Mouse (Mus musculus): ENCODE measurements around the gene Rgs9. TPM values are rescaled to one million over a fixed set of nuclear protein-coding genes. Genes with fewer than 3 reads are reported as not detected.
"Not testable (repeated sequence)": the region's sequence is repeated elsewhere in the genome, so short reads cannot be mapped to it uniquely, and the experiment has no call there.

Rgs9 gene
- 10 to 100 TPM; 30.8 to 65.3 TPM for total RNA-seq (2021)

DNA sequence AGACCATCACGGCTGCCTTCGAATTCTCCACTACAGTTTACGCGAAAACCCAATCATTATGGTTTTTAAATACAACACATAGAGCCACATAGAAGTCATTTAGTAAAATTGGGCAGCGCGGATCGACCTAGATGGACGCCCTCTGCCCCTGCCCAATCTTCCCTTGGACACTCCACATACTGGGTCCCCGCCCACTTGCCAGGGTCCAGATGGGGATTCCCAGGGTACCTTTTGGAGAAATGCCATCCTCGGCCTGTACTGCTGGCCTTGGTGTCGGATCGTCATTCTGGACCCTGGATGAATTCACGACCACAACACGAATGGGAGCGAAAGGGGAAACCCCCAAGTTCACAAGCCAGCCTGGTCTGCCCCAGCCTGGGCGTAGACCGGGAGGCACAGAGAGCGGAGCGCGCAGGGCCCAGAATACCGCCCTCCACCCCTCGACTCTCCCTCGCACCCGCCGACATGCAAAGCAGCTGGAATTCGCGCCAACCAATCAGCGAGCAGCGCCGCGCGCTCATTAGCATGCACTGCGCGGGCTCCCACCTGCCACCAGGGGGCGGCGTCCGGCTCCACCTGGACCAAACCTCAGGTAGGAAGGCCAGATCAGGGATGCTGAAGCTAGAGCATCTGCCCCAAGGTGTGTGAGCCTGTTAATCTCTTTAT is at the start of gene Rgs9:
Rgs9 (minus strand) TSS at position 420 of the 666 bp plus-strand sequence.
- intact Hi-C loops (cut with DNase I) = loop anchor here (5.0 kb wide), 1 partner anchor 36 kb away; no protein-coding TSS in a partner anchor
- DNase-seq (ENCODE audit: low spot score in 2 of 2) = peak; percentile 89 to 90

DNA sequence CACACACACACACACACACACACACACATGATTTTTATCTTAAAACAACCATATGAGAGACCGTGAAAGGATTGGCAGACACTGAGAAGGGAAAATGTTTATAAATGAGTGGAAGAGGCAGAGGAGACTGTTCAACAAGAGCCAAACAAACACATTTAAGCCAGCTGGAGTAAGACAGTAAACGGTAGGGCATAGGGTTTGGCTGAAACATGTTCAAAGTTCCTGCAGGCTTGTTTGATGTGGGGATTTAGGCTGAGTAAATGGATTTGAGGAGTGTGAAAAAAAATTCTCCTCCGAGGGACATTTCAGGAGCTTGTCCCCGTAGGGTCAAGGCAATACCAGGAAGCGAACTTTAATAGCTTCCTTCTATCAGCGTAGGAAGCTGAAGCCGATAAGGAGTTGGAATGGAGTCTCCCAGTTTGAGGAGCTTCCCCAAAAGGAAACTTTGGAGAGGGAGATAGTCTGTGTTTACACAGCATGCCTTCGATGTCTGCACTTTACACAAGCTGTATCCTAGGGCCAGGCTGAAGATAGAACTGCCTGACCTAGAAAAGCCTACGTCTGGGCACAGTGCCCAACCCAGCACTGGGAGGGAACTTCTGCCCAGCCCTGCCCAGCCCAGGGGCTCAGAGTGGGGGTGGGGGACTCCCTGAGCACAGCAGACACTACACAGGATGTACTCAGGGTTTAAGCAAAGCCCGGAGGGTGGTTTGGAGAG is 49.5 kb upstream of the Rgs9 start:
- peak; percentile 60 to 75 for DNase-seq (ENCODE audit: low spot score in 2 of 2)
- intact Hi-C loops (cut with DNase I) = no loop called here

DNA sequence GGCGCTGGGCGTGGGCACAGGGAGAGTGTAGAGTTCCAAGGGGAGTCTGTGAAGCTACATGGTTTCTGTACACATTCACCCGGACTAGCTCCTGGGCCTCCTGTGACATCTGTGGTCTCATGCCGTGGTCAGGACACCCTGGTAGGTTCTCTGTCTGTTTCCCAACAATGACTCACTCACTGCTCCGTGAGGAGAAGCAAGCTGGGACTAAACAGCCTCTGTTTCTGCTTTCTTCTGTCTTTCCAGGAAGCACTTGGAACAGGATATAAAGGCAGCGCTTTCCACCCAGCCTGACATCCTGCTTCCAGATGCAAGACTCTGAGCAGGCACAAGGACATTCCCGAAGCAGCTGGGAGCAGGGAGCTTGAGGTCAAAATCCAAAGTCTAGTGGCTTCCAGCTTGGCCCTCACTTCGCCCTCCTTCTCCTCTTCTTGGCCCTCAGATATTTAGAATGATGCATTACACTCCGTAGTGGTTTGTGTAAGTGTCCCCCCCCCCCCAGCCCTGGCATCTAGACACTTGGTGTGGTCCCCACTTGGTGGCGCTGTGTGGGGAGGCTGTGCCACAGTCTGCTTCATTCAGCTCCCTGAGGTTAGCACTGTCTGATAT is 46.2 kb upstream of the Rgs9 start:
- no peak for DNase-seq (ENCODE audit: low spot score in 2 of 2)

DNA sequence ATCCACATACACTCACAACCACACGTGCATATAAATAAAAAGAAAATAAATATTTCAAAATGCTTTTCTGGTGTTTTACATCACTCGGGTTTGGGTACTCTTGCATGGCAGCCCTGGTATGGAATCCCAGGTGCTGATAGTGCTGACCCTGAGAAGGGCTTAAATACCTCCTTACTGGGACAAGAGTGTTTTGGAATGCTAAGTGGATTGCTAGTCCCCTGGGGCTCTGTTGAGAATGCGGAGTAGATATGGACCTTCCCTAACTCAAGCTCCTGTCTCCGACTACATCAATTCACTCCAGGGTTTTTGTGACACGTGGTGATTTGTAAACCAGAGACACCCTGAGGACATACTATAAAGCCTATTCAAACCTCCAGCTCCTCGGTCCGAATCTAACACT is 45.6 kb upstream of the Rgs9 start:
- DNase-seq (ENCODE audit: low spot score in 2 of 2) = no peak
- intact Hi-C loops (cut with DNase I) = no loop called here

More for the DNA sequence above, 46.2 kb upstream of the Rgs9 start:
- intact Hi-C loops (cut with DNase I) = no loop called here

DNA sequence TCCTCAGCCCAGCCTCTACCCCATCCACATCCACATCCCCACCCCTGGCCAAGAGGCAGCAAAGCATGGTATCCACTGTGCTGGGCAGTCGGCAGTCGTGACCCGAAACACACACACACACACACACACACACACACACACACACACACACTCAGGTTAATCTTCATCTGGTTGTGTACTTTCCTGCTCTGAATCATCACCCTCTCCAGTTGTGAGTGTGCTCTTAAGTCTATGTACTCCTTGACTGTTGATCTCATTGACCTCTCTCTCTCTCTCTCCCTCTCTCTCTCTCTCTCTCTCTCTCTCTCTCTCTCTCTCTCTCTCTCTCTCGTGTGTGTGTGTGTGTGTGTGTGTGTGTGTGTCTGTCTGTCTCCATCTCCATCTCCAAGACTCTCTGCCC is 44.7 kb upstream of the Rgs9 start:
- intact Hi-C loops (cut with DNase I); DNase-seq (ENCODE audit: low spot score in 2 of 2): not testable (repeated sequence)

DNA sequence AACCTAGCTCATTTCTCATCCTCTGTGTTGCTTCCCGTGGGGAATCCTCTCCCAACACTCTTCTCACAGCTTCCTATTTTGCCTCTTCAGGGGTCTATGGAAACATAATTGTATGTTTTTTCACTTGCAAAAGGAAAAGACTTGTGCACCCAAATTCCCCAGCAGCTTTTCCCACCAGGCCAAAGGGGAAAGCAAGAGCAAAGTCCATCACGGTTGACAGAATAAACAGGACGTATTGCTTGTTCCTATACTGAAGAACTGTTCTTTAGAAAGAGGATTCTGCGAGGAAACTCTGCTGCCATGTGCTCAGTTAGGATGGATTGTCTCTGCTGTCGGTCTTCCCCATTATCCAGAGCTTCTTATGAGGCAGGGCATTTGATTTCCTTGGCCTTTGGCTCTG is 42.6 kb upstream of the Rgs9 start:
- DNase-seq (ENCODE audit: low spot score in 2 of 2) = no peak
- intact Hi-C loops (cut with DNase I) = no loop called here

DNA sequence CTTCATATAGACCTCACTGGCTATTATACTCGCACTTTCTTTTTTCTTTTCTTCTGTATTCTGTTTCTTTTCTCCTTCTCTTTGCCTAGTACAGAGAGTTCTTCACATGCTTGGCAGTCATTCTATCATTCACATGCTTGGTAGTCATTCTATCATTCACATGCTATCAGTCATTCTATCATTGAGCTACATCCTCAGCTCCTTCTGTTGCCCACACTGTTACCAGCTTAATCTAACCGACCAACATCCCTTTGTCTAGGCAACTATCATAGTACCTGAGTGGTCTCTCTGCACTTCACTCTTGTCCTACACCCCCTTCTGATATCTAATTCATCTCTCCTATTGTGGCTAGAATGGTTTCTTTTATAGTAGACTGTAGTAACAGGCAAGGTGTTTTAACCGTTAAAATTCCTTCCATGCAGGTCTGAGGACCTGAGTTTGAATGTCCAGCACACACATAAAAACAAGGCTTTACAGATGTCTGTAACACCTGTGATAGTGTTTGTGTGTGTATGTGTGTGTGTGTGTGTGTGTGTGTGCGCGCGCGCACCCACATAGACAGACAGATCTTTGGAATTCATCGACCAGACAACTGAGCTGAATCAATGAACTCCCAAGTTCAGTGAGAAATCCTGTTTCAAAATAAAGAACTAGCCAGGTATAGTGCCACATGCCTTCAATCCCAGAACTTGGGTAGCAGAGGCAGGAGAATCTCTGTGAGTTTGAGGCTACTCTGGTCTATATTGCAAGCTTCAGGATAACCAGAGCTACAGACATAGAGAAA is 41.4 kb upstream of the Rgs9 start:
- intact Hi-C loops (cut with DNase I) = no loop called here
- no peak for DNase-seq (ENCODE audit: low spot score in 2 of 2)

DNA sequence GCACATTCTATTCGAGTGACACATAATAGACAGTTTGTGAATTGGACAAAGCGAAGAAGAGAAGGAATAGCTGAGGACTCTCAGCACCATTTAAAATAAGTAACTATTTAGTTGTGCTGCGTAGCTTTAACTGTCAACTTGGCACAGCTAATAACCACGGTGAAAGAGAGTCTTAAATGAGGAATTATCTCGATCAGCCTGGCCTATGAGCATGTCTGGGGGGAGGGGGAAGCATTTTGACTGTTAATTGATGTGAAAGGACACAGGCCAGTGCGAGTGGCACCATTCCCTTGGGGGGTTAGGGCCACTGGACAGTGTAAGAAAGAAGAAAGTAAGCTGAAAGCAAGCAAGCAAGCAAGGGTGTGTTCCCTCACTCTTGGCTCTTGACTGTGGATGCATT is 38.0 kb upstream of the Rgs9 start:
- intact Hi-C loops (cut with DNase I) = no loop called here
- DNase-seq (ENCODE audit: low spot score in 2 of 2) = no peak

DNA sequence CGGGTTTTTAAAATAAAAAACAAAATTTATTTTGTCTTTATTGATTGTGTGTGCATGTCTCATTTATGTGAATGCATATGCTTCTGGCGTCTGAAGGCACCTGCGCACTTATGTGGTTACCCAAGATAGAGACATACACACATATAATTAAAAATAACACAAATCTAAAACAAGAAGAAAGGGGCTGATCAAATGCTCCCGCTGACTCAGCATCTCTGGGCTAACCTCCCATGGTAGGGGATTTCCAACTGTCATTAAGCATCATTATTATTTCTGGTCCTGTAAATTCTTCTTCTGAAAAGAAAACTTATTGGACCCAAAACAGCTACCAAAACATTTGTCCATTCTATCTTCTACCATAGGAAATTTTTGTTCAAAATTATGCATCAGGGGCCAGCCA is 36.8 kb upstream of the Rgs9 start:
- DNase-seq (ENCODE audit: low spot score in 2 of 2) = no peak
- intact Hi-C loops (cut with DNase I) = loop anchor here (5.0 kb wide), 2 partner anchors 108 to 253 kb away; no protein-coding TSS in a partner anchor

DNA sequence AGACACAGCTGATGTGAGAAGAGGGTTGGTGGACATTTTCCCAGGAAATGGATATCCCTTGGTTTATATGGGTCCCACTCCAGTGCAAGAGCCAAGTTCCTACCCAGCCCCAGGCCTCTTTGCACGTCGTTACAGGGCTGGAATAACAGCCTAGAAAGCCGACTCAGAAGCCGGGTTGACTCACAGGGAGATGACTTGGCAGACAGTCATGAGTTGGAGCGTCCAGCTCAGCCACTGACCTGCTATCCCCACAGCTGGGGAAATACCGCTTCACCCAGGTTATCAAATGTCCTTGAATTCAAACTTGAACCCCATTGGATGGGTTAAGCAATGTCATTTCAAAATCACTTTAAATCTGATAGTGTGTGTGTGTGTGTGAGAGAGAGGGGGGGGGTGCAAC is 34.8 kb upstream of the Rgs9 start:
- no peak for DNase-seq (ENCODE audit: low spot score in 2 of 2)
- intact Hi-C loops (cut with DNase I) = loop anchor here (5.0 kb wide), 2 partner anchors 110 to 255 kb away; no protein-coding TSS in a partner anchor

DNA sequence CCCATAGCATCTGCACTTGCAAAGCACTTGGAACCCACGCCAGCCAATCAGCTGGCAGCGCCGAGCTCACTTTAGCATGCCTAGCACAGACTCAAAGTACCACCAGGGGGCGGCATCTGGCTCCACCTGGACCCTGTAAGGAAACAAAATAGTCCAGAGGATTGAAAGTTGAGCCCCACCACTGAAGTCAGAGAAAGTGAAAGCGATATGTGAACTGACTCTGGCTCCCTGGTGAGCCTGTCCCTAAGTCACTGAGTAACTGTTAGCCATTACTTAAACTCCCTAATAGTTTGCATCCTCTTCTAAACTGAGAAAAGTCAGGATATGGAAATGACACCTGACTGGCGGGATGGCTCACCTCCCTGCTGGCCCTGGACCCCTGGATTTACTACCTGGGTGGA is 33.5 kb upstream of the Rgs9 start:
- intact Hi-C loops (cut with DNase I) = loop anchor here (1.0 to 5.0 kb wide), 3 partner anchors 94 to 256 kb away; partner anchors contain the start of gene Amz2
- DNase-seq (ENCODE audit: low spot score in 2 of 2) = peak; percentile 84 to 88

DNA sequence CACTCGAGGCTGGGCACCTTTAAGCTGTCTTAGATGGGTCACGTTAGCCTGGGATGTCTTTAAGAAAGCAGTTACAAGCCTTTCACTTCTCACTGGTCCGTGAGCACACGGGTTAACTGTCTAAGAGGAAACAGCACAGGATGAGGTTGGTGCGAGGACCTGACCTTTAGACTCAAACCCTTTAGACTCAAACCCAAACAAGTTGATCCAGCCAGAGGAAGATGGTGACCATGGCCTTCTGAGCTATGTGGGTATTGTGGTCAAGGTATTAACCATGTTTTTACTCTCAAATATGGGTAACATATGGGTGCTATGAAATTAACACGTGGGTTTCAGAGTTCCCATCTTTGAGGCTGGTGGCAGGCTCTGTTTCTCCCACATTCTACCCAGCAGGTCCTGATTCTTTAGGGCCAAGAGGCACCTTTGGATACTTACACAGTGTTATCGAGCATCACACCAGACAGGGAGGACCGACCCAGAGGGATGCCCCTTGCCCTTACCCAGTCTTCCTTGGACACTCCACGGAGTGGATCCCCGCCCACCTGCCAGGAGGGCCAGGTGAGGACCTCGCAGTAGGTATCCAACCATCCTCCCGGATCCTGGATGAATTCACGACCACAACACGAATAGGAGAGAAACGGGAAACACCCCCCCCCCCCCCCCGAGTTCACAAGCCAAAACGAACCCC is 32.9 kb upstream of the Rgs9 start:
- DNase-seq (ENCODE audit: low spot score in 2 of 2) = no peak
- intact Hi-C loops (cut with DNase I) = loop anchor here (1.0 to 5.0 kb wide), 3 partner anchors 94 to 256 kb away; partner anchors contain the start of gene Amz2

DNA sequence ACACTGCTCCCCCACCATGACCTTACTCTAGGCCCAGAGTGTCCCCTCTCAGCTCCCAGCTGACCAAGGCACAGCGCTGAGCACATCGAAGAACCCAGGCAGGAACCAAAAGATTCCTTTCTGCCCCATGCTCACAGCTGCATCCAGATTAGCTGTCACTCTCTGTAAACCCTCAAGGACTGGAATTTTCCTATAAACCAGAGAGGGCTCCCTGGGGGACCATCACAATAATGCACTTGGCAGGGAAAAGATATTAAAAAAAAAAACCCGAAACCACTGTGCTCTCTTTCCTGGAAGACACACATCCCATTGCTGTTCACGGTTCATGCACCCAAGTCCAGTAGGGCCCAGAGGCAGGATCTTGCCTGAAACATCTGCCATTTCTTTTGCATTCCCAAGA is 31.4 kb upstream of the Rgs9 start:
- intact Hi-C loops (cut with DNase I) = no loop called here
- DNase-seq (ENCODE audit: low spot score in 2 of 2) = no peak

DNA sequence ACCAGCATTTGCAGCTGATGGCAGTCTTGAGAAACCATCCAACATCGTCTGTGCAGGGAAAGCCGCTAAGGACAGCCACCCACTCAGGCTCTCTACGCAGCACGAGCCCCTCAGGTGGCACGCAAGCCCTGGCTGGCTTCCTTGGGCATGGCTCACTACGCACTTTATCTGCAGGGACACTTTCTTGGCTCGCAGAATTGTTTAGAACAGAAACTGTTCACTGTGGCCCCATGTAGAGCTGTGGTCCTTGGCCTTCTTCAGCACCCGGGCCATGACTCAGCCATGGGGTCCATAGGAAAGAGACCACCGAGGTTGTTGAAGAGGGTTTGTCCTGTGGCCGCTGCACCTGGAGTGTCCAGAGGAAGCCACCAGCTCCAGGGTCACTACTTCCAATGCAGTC is 30.0 kb upstream of the Rgs9 start:
- intact Hi-C loops (cut with DNase I) = no loop called here
- DNase-seq (ENCODE audit: low spot score in 2 of 2) = no peak

DNA sequence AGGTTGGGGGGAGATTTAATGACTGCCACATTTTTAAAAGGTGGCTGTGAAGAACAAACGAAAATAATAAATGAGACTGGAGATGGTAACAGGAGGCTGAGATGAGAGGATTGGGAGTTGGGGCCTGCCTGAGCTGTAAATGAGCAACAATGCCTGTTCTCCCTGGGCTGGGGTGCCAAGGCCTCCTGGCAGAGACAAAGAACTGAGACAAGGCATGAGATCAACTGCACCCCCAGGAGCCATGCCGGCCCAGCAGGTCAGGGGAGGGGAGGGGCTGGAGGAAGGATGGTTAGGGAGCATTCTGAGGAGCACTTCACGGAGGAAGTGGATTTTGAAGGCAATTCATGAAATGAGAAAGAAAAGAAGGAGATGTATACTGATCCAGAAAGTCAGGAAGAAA is 29.5 kb upstream of the Rgs9 start:
- no peak for DNase-seq (ENCODE audit: low spot score in 2 of 2)
- intact Hi-C loops (cut with DNase I) = no loop called here

DNA sequence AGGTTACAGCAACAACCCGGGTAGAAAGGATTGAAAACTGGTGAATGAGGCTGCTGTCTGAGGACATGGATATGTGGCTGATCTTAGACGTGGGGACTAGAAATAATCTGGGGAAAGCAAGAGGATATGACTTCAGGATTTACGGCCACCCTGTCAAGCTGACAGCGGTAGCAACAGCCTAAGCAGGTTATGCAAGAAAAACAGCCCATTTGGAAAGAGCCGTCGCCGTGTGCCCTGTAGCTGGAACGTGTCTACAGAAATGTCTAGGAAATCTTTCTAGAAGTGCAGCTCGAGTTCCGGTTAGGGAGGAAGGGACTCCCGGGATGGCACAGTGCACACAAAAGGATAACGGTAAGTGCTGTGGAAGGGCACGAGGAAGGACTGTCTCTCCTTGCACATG is 28.3 kb upstream of the Rgs9 start:
- intact Hi-C loops (cut with DNase I) = no loop called here
- DNase-seq (ENCODE audit: low spot score in 2 of 2) = no peak

DNA sequence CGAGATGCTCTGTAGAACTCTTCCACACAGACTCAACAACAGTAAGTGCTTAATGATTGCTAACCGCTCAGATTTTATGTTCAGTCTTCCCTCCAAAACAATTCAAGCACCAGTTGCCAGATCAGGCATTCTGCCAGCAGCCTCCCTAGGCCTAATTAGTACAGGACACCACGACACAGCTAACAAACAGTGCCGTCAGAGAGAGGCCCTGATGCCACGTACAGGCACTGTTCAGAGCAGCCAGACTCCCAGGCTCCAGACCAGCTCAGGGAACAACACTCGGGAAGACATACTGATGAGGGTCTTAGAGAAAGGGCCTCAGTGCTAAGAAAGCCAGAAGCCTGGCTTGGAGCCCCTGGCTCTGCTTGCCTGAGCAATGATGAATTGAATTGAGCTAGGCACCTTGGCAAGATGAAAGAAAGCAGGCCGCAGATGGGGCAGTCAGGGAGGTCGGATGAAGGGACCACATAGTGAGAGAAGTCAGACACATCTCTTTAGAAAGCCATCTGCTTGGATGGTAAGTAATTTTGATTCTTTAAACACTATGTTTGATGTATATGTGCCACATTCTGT is 22.5 kb upstream of the Rgs9 start:
- intact Hi-C loops (cut with DNase I) = no loop called here
- peak; percentile 40 to 54 for DNase-seq (ENCODE audit: low spot score in 2 of 2)

DNA sequence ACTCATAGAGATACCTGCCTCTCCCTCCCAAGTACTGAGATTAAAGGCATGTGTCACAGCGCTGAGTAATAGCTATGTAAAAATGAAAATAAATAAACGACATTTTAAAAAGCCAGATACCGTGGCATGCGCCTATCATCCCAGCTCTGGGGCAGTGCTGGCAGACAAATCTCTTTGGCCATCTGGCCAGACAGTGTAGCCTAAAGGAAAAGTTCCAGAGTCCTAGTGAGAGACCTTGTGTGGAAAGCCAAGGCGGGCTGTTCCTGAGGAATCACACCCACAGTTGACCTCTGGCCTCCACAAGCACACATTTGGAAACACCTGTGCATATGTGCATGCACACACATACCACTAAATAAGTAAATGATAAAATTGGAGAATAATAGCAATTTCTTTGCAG is 22.0 kb upstream of the Rgs9 start:
- intact Hi-C loops (cut with DNase I) = loop anchor here (5.0 to 10.0 kb wide), 3 partner anchors 102 to 545 kb away; partner anchors contain the start of gene Wipi1
- DNase-seq (ENCODE audit: low spot score in 2 of 2) = no peak

DNA sequence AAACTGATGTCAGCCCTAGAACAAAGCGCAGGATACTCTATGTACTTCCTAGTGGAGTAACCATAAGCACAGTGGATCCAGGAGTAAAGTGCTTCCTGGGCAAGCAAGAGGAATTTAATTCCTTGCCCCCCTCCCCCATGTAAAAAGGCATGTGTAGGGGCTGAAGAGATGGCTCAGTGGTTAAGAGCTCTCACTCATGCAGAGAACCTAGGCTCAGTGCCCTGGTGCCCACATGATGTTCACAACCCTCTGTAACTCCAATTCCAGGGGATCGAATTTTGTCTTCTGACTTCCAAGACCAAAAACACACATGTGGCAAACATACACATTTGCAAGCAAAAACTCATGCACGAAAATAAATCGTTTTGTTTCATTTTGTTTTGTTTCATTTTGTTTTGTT is 21.5 kb upstream of the Rgs9 start:
- no peak for DNase-seq (ENCODE audit: low spot score in 2 of 2)
- intact Hi-C loops (cut with DNase I) = loop anchor here (5.0 to 10.0 kb wide), 3 partner anchors 103 to 545 kb away; partner anchors contain the start of gene Wipi1
